Mouse (Mus musculus): ENCODE results near the gene Bcar1. TPM values are rescaled to one million over a fixed set of nuclear protein-coding genes. Genes with fewer than 3 reads are reported as not detected.

Bcar1 gene
- polyA plus RNA-seq (2011; ENCODE audit: insufficient read depth, insufficient read length, low replicate concordance, missing spikeins) = 2.7 and 4.1 TPM in 2 replicates

GRCm38 (mm10) chr8:111743792-111744696 lies at the start of gene Bcar1:
Gene Bcar1, minus strand, starts transcription at chr8:111743809.
- no peaks in the 10 kb centered on the region for H3K4me1 ChIP-seq (ENCODE audit: control insufficient read depth, insufficient read depth, low read length)
- TF ChIP-seq POLR2A (IDR thresholded peaks at IDR 0.05; ENCODE audit: borderline replicate concordance, control insufficient read depth, low read depth, low read length) = no peak
- TF ChIP-seq CTCF (IDR thresholded peaks at IDR 0.05; ENCODE audit: control insufficient read depth, insufficient read depth, low read length) = no peak
- 17% methylated on average over 32 of the region's 40 CpGs for WGBS
- H3K4me3 ChIP-seq (replicated peaks; ENCODE audit: control insufficient read depth, low read depth, low read length) = no peak within 1 kb of the TSS
- H3K27ac ChIP-seq (ENCODE audit: control insufficient read depth, insufficient read depth, low read depth, low read length, poor library complexity) = no peak within 1 kb of the TSS

GRCm38 (mm10) chr8:111789639-111790038 lies 46.0 kb upstream of the Bcar1 start:
- Histone ChIP-seq H3K4me3 (replicated peaks; ENCODE audit: control insufficient read depth, low read depth, low read length) (no peak overlapping the region), H3K27ac (ENCODE audit: control insufficient read depth, insufficient read depth, low read depth, low read length, poor library complexity) (no peak overlapping the region), H3K4me1 (ENCODE audit: control insufficient read depth, insufficient read depth, low read length) (no peaks in the 10 kb centered on the region)
- TF ChIP-seq CTCF (IDR thresholded peaks at IDR 0.05; ENCODE audit: control insufficient read depth, insufficient read depth, low read length) = no peak
- no peak for TF ChIP-seq POLR2A (IDR thresholded peaks at IDR 0.05; ENCODE audit: borderline replicate concordance, control insufficient read depth, low read depth, low read length)

- Histone ChIP-seq H3K4me1 (ENCODE audit: control insufficient read depth, insufficient read depth, low read length) (no peaks in the 10 kb centered on the region), H3K4me3 (replicated peaks; ENCODE audit: control insufficient read depth, low read depth, low read length) (no peak overlapping the region), H3K27ac (ENCODE audit: control insufficient read depth, insufficient read depth, low read depth, low read length, poor library complexity) (no peak overlapping the region)
- 81% methylated on average over 4 of the region's 4 CpGs for WGBS
- no peak for TF ChIP-seq CTCF (IDR thresholded peaks at IDR 0.05; ENCODE audit: control insufficient read depth, insufficient read depth, low read length)
- no peak for TF ChIP-seq POLR2A (IDR thresholded peaks at IDR 0.05; ENCODE audit: borderline replicate concordance, control insufficient read depth, low read depth, low read length)
These were observed 45.6 kb upstream of the Bcar1 start for GRCm38 (mm10) chr8:111789200-111789599.

- H3K4me3 ChIP-seq (replicated peaks; ENCODE audit: control insufficient read depth, low read depth, low read length) = no peak overlapping the region
- no peak for TF ChIP-seq POLR2A (IDR thresholded peaks at IDR 0.05; ENCODE audit: borderline replicate concordance, control insufficient read depth, low read depth, low read length)
- TF ChIP-seq CTCF (IDR thresholded peaks at IDR 0.05; ENCODE audit: control insufficient read depth, insufficient read depth, low read length) = no peak
- WGBS = 92% methylated on average over 3 of the region's 3 CpGs
- no peak overlapping the region for H3K27ac ChIP-seq (ENCODE audit: control insufficient read depth, insufficient read depth, low read depth, low read length, poor library complexity)
- H3K4me1 ChIP-seq (ENCODE audit: control insufficient read depth, insufficient read depth, low read length) = no peaks in the 10 kb centered on the region
These were observed 44.9 kb upstream of the Bcar1 start for GRCm38 (mm10) chr8:111788497-111788896.

GRCm38 (mm10) chr8:111788085-111788484 lies 44.5 kb upstream of the Bcar1 start:
- Histone ChIP-seq H3K4me3 (replicated peaks; ENCODE audit: control insufficient read depth, low read depth, low read length) (no peak overlapping the region), H3K27ac (ENCODE audit: control insufficient read depth, insufficient read depth, low read depth, low read length, poor library complexity) (no peak overlapping the region), H3K4me1 (ENCODE audit: control insufficient read depth, insufficient read depth, low read length) (no peaks in the 10 kb centered on the region)
- WGBS = 89% methylated on average over 5 of the region's 5 CpGs
- no peak for TF ChIP-seq POLR2A (IDR thresholded peaks at IDR 0.05; ENCODE audit: borderline replicate concordance, control insufficient read depth, low read depth, low read length)

- no peak for TF ChIP-seq CTCF (IDR thresholded peaks at IDR 0.05; ENCODE audit: control insufficient read depth, insufficient read depth, low read length)
- TF ChIP-seq POLR2A (IDR thresholded peaks at IDR 0.05; ENCODE audit: borderline replicate concordance, control insufficient read depth, low read depth, low read length) = no peak
- no peak overlapping the region for H3K4me3 ChIP-seq (replicated peaks; ENCODE audit: control insufficient read depth, low read depth, low read length)
- H3K27ac ChIP-seq (ENCODE audit: control insufficient read depth, insufficient read depth, low read depth, low read length, poor library complexity) = no peak overlapping the region
- 91% methylated on average over 4 of the region's 4 CpGs for WGBS
- no peaks in the 10 kb centered on the region for H3K4me1 ChIP-seq (ENCODE audit: control insufficient read depth, insufficient read depth, low read length)
These were observed 44.1 kb upstream of the Bcar1 start for GRCm38 (mm10) chr8:111787683-111788082.

- no peak for TF ChIP-seq CTCF (IDR thresholded peaks at IDR 0.05; ENCODE audit: control insufficient read depth, insufficient read depth, low read length)
- TF ChIP-seq POLR2A (IDR thresholded peaks at IDR 0.05; ENCODE audit: borderline replicate concordance, control insufficient read depth, low read depth, low read length) = no peak
- no peaks in the 10 kb centered on the region for H3K4me1 ChIP-seq (ENCODE audit: control insufficient read depth, insufficient read depth, low read length)
- no peak overlapping the region for H3K27ac ChIP-seq (ENCODE audit: control insufficient read depth, insufficient read depth, low read depth, low read length, poor library complexity)
- H3K4me3 ChIP-seq (replicated peaks; ENCODE audit: control insufficient read depth, low read depth, low read length) = no peak overlapping the region
- 86% methylated on average over 13 of the region's 13 CpGs for WGBS
These were observed 43.3 kb upstream of the Bcar1 start for GRCm38 (mm10) chr8:111786701-111787588.

GRCm38 (mm10) chr8:111786116-111786515 lies 42.5 kb upstream of the Bcar1 start:
- 83% methylated on average over 2 of the region's 2 CpGs for WGBS
- no peaks in the 10 kb centered on the region for H3K4me1 ChIP-seq (ENCODE audit: control insufficient read depth, insufficient read depth, low read length)
- TF ChIP-seq CTCF (IDR thresholded peaks at IDR 0.05; ENCODE audit: control insufficient read depth, insufficient read depth, low read length) = no peak

More at GRCm38 (mm10) chr8:111786116-111786515, 42.5 kb upstream of the Bcar1 start:
- H3K27ac ChIP-seq (ENCODE audit: control insufficient read depth, insufficient read depth, low read depth, low read length, poor library complexity) = no peak overlapping the region
- H3K4me3 ChIP-seq (replicated peaks; ENCODE audit: control insufficient read depth, low read depth, low read length) = no peak overlapping the region
